Mouse (Mus musculus): ENCODE measurements around the gene Serpina3b. TPM values are rescaled to one million over a fixed set of nuclear protein-coding genes. Genes with fewer than 3 reads are reported as not detected.
"Not testable (repeated sequence)": the region's sequence is repeated elsewhere in the genome, so short reads cannot be mapped to it uniquely, and the experiment has no call there.

Gene Serpina3b
- not detected in 2 replicates for polyA plus RNA-seq (2016; fragmentation: Nextera tagmentation; extraction: Ambion mirVana)

DNA sequence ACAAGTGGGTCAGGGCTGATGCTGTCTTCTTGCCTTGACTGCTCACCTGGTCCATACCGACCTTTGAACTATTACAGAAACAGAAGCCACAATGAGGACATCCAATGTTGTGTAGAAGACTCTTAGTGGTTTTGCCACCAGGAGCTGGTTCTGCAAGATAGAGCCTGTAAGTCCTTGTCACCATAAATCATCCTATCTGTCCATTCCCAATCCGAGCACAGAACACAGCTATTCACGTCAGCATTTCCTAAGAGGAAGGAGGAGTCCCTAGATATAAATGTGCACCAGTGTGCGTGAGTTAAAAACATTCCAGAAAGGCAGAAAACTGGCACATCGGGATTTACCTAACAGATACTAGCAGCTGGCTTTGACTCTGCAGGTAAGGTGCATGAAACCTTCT is at the start of gene Serpina3b:
Serpina3b (plus strand) TSS at position 301 of the 400 bp plus-strand sequence.
- H3K27me3 ChIP-seq = no peaks in the 10 kb centered on the region
- no peak within 1 kb of the TSS for H3K4me3 ChIP-seq (replicated peaks)
- WGBS = 74% methylated on average over 5 of the region's 5 CpGs
- H3K4me1 ChIP-seq (replicated peaks) = no peaks in the 10 kb centered on the region
- H3K9ac ChIP-seq (replicated peaks) = no peak within 1 kb of the TSS
- no peak within 1 kb of the TSS for H3K4me2 ChIP-seq
- no peaks in the 10 kb centered on the region for H3K9me3 ChIP-seq
- H3K36me3 ChIP-seq = no peaks in the 10 kb centered on the region
- no peak within 1 kb of the TSS for H3K27ac ChIP-seq
- ATAC-seq (ENCODE audit: insufficient number of reproducible peaks, insufficient read depth, low FRiP score, low TSS enrichment, low read depth) = no peak

DNA sequence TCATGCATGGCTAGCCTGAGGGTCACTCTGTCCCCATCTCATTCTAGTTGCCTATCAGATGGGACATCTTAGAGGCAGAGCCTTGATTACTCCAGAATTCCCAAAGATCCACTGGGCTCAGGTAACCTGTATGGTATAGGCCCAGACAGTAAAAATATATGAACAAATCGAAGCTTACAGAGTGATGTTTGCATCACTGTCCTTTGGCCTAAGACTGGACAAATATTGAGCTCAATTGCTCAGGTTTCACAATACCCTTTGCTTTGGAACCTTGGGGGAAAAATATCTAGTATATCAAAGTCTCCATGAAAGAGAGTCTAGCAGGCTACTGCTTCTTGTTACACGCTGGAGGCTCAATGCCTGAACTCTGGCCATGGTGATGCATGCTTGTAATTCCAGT is 37.7 kb upstream of the Serpina3b start:
- Histone ChIP-seq H3K36me3 (no peaks in the 10 kb centered on the region), H3K4me2 (no peak overlapping the region), H3K27ac (no peak overlapping the region), H3K9me3 (no peaks in the 10 kb centered on the region), H3K27me3 (no peaks in the 10 kb centered on the region), H3K4me1 (replicated peaks) (no peaks in the 10 kb centered on the region), H3K9ac (replicated peaks) (no peak overlapping the region), H3K4me3 (replicated peaks) (no peak overlapping the region)
- WGBS = 76% methylated on average over 2 of the region's 2 CpGs
- ATAC-seq (ENCODE audit: insufficient number of reproducible peaks, insufficient read depth, low FRiP score, low TSS enrichment, low read depth) = no peak

DNA sequence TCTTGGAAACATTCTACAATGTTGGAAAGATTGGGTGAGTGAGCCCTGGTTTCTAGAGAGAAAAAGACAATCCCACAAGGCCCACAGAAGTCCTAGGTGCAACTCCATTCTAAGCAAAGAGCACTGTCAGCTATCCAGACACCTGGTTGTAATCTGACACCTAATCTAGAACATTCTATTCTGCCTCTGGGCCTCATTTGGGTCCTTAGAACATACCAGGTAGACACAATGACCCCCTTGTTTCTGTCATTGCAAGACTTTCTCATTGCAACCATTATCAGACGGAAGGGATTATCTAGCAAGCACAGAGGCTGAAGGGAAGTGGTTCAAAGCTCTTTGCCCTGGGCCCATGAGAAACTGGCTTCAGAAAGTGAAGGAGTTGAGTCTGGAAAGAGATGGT is 36.5 kb upstream of the Serpina3b start:
- Histone ChIP-seq H3K27me3 (no peaks in the 10 kb centered on the region), H3K4me2 (no peak overlapping the region), H3K36me3 (no peaks in the 10 kb centered on the region), H3K9ac (replicated peaks) (no peak overlapping the region), H3K4me3 (replicated peaks) (no peak overlapping the region), H3K9me3 (no peaks in the 10 kb centered on the region), H3K4me1 (replicated peaks) (no peaks in the 10 kb centered on the region), H3K27ac (no peak overlapping the region)
- 83% methylated on average over 1 of the region's 1 CpGs for WGBS
- no peak for ATAC-seq (ENCODE audit: insufficient number of reproducible peaks, insufficient read depth, low FRiP score, low TSS enrichment, low read depth)

DNA sequence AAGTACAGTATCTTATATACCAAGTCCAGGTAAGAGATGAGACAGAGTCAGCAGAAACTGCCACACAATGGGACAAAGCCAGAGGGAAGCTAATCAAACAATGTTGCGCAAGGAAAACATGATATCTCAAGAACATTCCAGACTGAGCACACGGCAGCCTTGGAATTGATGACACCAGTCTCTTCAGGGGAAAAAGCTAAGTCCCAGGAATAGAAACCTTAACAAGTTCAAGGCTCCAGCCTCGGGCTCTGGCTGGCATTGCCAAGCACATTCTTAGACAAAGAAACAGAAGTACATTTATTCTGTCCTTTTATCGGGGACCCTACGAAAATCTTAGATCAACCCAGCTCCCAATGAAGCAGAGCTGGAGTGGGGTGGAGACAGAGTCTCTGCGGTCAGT is 27.0 kb upstream of the Serpina3b start, which contains the start of gene Serpina5:
Serpina5 (plus strand) TSS at position 346 of the 400 bp plus-strand sequence.
- H3K9ac ChIP-seq (replicated peaks) = no peak within 1 kb of the TSS
- H3K4me2 ChIP-seq = no peak within 1 kb of the TSS
- H3K36me3 ChIP-seq = no peaks in the 10 kb centered on the region
- no peak within 1 kb of the TSS for H3K27ac ChIP-seq
- H3K4me3 ChIP-seq (replicated peaks) = no peak within 1 kb of the TSS
- WGBS = 92% methylated on average over 6 of the region's 6 CpGs
- no peak for ATAC-seq (ENCODE audit: insufficient number of reproducible peaks, insufficient read depth, low FRiP score, low TSS enrichment, low read depth)
- H3K9me3 ChIP-seq = no peaks in the 10 kb centered on the region
- no peaks in the 10 kb centered on the region for H3K27me3 ChIP-seq
- no peaks in the 10 kb centered on the region for H3K4me1 ChIP-seq (replicated peaks)

DNA sequence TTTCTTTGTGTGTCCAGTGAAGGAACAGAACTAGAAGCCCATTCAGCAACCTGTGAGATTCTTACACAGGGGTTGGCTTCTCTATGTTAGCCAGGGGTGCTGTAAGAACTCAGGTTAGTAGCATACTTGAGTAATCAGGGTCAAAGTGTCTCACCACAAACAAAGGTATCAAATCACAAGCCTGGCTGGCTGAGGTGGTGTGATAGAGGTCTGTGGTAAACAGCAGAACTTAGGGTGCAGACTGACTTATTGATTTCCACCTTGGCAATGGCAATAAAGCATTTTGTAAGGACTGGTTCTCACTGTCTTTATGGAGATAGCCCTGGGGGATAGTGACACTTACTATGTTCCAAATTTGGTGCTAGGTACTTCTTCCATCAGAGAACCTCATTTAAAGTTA is 21.9 kb upstream of the Serpina3b start:
- Histone ChIP-seq H3K9ac (replicated peaks) (no peak overlapping the region), H3K9me3 (no peaks in the 10 kb centered on the region), H3K4me3 (replicated peaks) (no peak overlapping the region), H3K4me2 (no peak overlapping the region), H3K36me3 (no peaks in the 10 kb centered on the region), H3K4me1 (replicated peaks) (no peaks in the 10 kb centered on the region), H3K27ac (no peak overlapping the region), H3K27me3 (no peaks in the 10 kb centered on the region)
- ATAC-seq (ENCODE audit: insufficient number of reproducible peaks, insufficient read depth, low FRiP score, low TSS enrichment, low read depth) = no peak

DNA sequence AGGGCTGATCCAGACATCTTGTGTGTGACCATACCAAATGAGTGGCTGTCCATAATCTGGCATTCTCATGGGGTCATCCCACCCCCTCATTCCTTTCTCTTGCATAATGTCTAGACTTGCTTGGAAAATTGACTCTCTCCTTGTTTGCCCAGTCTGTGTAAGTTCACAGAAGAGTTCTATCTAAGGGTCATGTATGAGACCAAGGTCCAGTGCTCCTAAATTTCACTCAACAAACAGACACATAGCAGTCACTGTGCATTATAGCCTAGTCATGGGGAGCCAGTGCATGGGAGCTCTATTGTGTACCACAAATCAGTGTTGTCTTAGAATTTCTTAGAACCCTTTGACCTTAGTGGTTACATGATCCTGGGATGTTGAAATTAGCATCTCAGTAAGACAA is 20.9 kb upstream of the Serpina3b start:
- H3K4me3 ChIP-seq (replicated peaks) = no peak overlapping the region
- no peak overlapping the region for H3K4me2 ChIP-seq
- no peaks in the 10 kb centered on the region for H3K4me1 ChIP-seq (replicated peaks)
- H3K9ac ChIP-seq (replicated peaks) = no peak overlapping the region
- H3K27me3 ChIP-seq = no peaks in the 10 kb centered on the region
- H3K36me3 ChIP-seq = no peaks in the 10 kb centered on the region
- ATAC-seq (ENCODE audit: insufficient number of reproducible peaks, insufficient read depth, low FRiP score, low TSS enrichment, low read depth) = no peak
- no peak overlapping the region for H3K27ac ChIP-seq
- H3K9me3 ChIP-seq = no peaks in the 10 kb centered on the region

DNA sequence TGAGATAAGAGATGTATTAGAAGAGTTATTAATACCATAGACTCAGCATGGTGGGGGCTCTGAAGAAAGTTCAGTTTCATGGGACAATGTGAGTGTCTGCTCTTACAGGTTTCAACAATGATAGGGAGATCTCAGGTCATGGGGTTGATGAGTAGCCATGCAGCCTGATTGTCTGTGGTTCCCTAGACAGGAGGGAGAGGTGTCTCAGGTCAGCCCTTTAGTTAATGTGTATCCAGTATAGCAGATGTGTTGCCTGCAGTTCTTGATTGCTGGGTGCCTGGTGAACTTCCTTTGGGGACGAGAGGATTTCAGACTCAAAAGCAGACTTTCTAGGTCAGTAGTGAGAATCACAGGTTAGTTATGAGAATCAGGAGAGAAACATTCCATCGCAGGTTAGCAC is 19.3 kb upstream of the Serpina3b start:
- H3K9me3 ChIP-seq = no peaks in the 10 kb centered on the region
- H3K27ac ChIP-seq = no peak overlapping the region
- H3K4me3 ChIP-seq (replicated peaks) = no peak overlapping the region
- ATAC-seq (ENCODE audit: insufficient number of reproducible peaks, insufficient read depth, low FRiP score, low TSS enrichment, low read depth) = no peak
- H3K36me3 ChIP-seq = no peaks in the 10 kb centered on the region
- 79% methylated on average over 2 of the region's 2 CpGs for WGBS
- H3K4me2 ChIP-seq = no peak overlapping the region
- no peaks in the 10 kb centered on the region for H3K4me1 ChIP-seq (replicated peaks)
- no peak overlapping the region for H3K9ac ChIP-seq (replicated peaks)
- H3K27me3 ChIP-seq = no peaks in the 10 kb centered on the region

DNA sequence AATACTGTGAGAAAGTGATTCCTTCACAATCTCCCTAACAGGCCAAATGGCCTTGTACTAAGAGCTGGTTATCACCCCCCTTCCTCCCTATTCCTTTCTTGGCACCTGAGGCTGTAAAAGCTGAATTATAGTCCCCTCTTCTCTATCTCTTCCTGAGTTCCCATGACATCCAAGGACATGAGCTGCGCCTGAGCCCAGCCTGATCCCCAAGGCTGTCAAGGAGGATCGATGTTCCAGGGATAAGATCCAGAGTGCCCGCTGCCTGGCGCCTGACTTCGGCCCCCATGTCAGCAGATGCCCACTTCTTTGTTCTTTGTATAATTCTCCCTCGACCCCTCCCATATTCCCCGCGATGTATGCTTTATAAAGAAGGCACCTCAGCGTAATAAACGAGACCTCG is 15.5 kb upstream of the Serpina3b start, which contains the start of gene Serpina3a:
Serpina3a (plus strand) TSS at position 392 of the 400 bp plus-strand sequence.
- not testable (repeated sequence) for H3K36me3 ChIP-seq; H3K4me3 ChIP-seq (replicated peaks); H3K9ac ChIP-seq (replicated peaks); H3K9me3 ChIP-seq; H3K4me2 ChIP-seq; H3K27ac ChIP-seq; H3K4me1 ChIP-seq (replicated peaks); H3K27me3 ChIP-seq; ATAC-seq (ENCODE audit: insufficient number of reproducible peaks, insufficient read depth, low FRiP score, low TSS enrichment, low read depth)
- WGBS = 92% methylated on average over 11 of the region's 11 CpGs

DNA sequence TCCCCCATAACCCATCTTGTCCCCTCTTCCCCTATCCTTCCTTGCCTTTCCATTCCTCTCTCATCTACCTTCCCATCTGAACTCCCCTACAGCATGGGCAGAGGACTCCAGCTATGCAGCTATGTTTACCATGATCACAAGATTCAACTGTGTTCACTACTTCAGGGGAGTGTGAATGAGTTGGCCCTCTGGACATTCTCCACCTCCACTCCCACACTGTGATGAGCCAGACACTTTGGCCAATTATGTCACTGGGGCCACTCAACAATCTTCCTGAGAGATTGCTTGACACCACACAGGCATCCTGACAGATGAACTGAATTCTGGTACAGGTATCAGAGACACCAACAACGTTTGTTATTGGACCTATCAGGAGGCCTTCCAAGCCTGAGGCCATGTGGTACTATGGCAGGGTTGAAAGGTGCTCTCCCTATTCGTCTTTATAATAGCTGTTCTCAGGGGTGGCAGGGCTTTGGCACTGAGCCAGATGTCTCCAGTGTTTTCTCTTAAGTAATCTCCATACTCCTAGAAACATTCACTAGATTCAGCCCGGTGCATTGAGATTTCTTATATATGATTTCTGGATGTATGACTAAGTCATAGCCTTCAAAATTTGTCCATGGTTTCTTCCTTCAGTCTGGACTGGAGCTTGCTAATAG is 12.7 kb upstream of the Serpina3b start:
- Histone ChIP-seq H3K4me2 (no peak overlapping the region), H3K27me3 (no peaks in the 10 kb centered on the region), H3K9ac (replicated peaks) (no peak overlapping the region), H3K27ac (no peak overlapping the region), H3K4me1 (replicated peaks) (no peaks in the 10 kb centered on the region), H3K36me3 (no peaks in the 10 kb centered on the region), H3K9me3 (no peaks in the 10 kb centered on the region), H3K4me3 (replicated peaks) (no peak overlapping the region)
- 58% methylated on average over 3 of the region's 3 CpGs for WGBS
- ATAC-seq (ENCODE audit: insufficient number of reproducible peaks, insufficient read depth, low FRiP score, low TSS enrichment, low read depth) = no peak

DNA sequence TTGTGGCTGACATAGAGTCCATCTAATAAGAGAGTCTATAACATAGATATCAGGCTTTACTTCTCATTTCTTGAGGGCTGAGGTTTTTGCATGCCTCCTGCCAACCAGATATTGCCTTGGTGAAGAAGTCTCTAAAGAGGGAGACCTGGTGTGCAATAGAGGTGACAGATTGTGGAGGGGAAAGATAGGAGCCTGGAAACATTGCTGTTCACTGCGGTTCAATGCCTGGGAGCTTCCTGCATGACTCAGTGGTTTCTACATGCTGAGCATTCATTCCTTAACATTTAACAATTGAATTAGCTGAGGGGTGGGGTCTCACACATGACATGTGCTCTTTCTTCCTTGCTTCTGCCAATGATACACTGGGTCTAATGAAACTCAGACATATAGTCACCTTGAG is 4.7 kb upstream of the Serpina3b start:
- WGBS = 78% methylated on average over 1 of the region's 1 CpGs
- Histone ChIP-seq H3K27me3 (no peaks in the 10 kb centered on the region), H3K9me3 (no peaks in the 10 kb centered on the region), H3K4me2 (no peak overlapping the region), H3K36me3 (no peaks in the 10 kb centered on the region), H3K4me1 (replicated peaks) (no peaks in the 10 kb centered on the region), H3K4me3 (replicated peaks) (no peak overlapping the region), H3K9ac (replicated peaks) (no peak overlapping the region), H3K27ac (no peak overlapping the region)
- ATAC-seq (ENCODE audit: insufficient number of reproducible peaks, insufficient read depth, low FRiP score, low TSS enrichment, low read depth) = no peak

DNA sequence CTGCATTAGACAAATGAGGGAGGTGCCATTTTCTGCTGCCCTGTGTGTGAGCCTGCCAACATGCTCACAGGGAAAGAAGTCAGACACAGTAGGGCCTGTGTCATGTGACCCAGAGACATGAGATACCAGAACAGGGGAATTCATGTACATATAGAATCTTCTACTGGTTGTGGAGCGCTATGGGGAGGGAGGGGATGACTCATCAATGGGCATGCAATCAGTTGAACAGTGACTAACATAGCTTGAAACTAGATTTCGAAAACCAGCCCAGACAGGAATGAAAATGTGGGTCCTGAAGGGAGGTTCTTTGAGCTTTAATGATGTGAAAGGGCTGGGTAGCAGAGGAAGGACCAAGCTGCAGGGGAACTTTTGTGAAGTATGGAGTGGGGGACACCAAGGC is 3.8 kb upstream of the Serpina3b start:
- H3K4me1 ChIP-seq (replicated peaks) = no peaks in the 10 kb centered on the region
- no peak for ATAC-seq (ENCODE audit: insufficient number of reproducible peaks, insufficient read depth, low FRiP score, low TSS enrichment, low read depth)
- no peak overlapping the region for H3K4me3 ChIP-seq (replicated peaks)
- H3K36me3 ChIP-seq = no peaks in the 10 kb centered on the region
- H3K27ac ChIP-seq = no peak overlapping the region
- H3K9me3 ChIP-seq = no peaks in the 10 kb centered on the region
- no peak overlapping the region for H3K9ac ChIP-seq (replicated peaks)
- 92% methylated on average over 2 of the region's 2 CpGs for WGBS
- no peaks in the 10 kb centered on the region for H3K27me3 ChIP-seq
- H3K4me2 ChIP-seq = no peak overlapping the region

DNA sequence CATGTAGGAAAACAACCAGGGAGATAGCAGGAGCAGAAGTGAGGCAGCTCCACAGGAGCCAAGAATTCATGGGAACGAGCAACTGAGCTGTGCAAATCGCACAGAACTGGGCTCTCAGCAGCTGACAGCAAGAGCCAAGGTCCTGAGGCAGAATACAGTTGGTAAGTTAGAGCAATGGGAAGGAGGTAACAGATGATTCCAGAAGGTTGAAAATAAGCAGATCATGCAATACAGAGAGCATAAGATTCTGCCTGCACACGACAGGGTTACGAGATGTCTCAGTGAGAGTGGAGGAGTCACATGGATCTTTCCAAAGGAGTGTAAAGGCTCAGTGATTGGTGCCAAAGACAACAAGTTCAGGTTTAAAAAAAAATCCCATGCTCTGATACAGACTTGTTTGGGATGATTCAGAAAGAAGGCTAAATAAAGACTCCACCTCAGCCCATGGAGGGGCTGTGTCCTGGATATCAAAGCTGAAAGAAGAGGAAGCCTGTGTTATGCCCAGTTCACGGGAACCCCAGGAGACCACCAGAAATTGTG is 2.7 kb upstream of the Serpina3b start:
- H3K4me1 ChIP-seq (replicated peaks) = no peaks in the 10 kb centered on the region
- H3K4me2 ChIP-seq = no peak overlapping the region
- no peak overlapping the region for H3K4me3 ChIP-seq (replicated peaks)
- no peaks in the 10 kb centered on the region for H3K27me3 ChIP-seq
- no peaks in the 10 kb centered on the region for H3K36me3 ChIP-seq
- no peak overlapping the region for H3K27ac ChIP-seq
- ATAC-seq (ENCODE audit: insufficient number of reproducible peaks, insufficient read depth, low FRiP score, low TSS enrichment, low read depth) = no peak
- 86% methylated on average over 5 of the region's 5 CpGs for WGBS
- H3K9ac ChIP-seq (replicated peaks) = no peak overlapping the region
- no peaks in the 10 kb centered on the region for H3K9me3 ChIP-seq

Measured in limb, embryonic 12.5 days (tissue).